Mouse (Mus musculus) left cerebral cortex, adult 11 months (tissue): ENCODE measurements around the gene Krtap1-3.
A peak's percentile ranks its signal among the peaks of the same experiment; 100 is the strongest.
"Not testable (repeated sequence)": the region's sequence is repeated elsewhere in the genome, so short reads cannot be mapped to it uniquely, and the experiment has no call there.

ENCODE experiments used
- DNase-seq: peaks from one replicate; pipeline ENCODE4 v3.0.0; 2022; ENCODE audit warnings: low spot score

The Krtap1-3 gene

DNA sequence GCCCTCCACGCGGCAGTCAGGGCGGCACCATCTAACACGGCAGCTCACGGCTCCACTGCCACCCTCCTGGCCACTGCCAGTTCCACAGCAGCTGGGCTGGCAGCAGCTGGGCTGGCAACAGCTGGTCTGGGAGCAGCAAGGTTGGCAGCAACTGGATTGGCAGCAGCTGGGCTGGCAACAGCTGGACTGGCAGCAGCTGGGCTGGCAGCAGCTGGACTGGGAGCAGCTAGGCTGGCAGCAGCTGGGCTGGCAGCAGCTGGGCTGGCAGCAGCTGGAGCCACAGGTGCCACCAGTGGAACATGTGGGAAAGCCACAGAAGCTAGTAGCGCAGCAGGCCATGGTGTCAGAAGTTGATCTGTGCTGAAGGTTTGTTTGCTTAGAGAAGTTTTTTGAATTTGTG is at the start of gene Krtap1-3:
Krtap1-3 (minus strand) TSS at position 359 of the 400 bp plus-strand sequence.
- no peak for DNase-seq

DNA sequence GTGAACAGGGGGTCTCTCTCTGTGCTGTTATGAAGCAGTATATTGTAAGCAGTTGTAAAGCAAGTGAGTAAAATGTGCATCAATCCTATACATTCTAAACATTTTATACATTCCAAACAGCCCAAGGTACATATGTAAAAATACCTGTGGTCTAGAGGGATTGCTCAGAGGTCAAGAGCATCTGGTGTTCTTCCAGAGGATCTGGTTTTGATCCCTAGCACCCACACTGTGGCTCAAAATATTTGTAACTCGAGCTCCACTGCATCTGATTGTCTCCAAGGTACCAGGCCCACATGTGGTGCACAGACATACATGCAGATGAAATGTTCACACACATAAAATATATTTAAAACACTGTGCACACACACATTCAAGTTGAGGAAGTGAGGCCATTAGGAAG is 49.8 kb upstream of the Krtap1-3 start:
- no peak for DNase-seq

- peak; percentile 26 for DNase-seq
Measured at GRCm38 (mm10) chr11:99637086-99637485, 45.9 kb upstream of the Krtap1-3 start.

GRCm38 (mm10) chr11:99634653-99635134 is 43.6 kb upstream of the Krtap1-3 start, which contains the start of gene Krtap4-2:
Krtap4-2 (minus strand) TSS chr11:99635084.
- no peak for DNase-seq

- DNase-seq, result no peak
Measured at GRCm38 (mm10) chr11:99633293-99633692, 42.2 kb upstream of the Krtap1-3 start.

GRCm38 (mm10) chr11:99630890-99631289 is 39.8 kb upstream of the Krtap1-3 start:
- DNase-seq, result no peak

DNA sequence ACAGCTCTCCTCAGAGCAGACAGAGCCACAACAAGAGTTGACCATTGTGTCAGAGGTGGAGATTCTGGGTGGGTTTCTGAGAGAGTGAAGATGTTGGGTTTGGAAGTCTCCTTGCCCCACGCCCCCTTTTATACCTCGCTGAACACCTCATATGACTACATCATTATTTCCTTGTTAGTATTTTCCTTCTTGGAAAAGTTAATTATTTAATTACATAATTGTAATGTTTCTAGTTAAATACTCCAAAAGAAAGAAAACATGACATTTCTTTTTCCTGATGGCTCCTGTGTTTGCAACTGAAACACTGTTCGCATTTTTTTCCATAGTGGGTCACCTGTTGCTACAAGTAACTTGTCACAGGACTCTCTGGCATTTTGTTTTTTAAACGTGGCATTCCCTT is 37.0 kb upstream of the Krtap1-3 start, which contains the start of gene Krtap4-1:
Krtap4-1 (minus strand) TSS at position 101 of the 400 bp plus-strand sequence.
- DNase-seq, result no peak

DNA sequence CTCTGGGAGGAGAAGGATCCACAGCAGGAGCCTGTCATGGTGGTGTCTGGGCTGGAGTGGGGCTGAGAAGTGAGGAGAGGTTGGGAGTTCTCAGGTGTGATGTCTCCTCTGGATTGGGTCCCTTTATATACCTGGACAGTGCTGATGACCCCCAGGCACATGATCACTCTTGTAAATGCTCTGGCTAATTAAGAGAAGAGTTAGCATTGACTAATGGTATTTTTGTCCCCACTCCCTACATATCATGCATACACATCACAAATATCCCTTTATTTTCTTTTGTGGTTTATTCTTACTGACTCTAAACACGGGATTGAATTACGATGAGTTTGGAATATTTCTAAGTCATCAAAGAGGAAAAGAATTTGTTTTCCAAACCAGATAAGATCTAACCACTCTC is 29.2 kb upstream of the Krtap1-3 start, which contains the start of gene Gm11562:
Gm11562 (minus strand) TSS at position 101 of the 400 bp plus-strand sequence.
- DNase-seq, result no peak

GRCm38 (mm10) chr11:99614796-99615363 is 23.7 kb upstream of the Krtap1-3 start, which contains the start of gene Krtap2-4:
Krtap2-4 (minus strand) TSS chr11:99614846.
- no peak for DNase-seq

DNA sequence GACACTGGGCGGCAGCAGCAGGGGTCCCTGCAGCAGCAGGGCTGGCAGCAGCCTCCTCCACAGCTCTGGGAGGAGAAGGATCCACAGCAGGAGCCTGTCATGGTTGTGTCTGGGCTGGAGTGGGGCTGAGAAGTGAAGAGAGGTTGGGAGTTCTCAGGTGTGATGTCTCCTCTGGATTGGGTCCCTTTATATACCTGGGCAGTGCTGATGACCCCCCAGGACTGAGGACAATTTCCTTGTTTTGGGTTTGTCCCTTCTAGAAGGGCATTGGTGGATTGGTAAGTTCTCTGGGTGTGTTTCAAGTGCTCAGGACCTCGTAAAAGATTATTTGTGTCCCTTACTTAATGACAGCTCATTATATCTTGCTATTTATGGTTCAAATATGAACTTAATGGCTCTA is 18.9 kb upstream of the Krtap1-3 start, which contains the start of gene Gm11937:
Gm11937 (minus strand) TSS at position 101 of the 400 bp plus-strand sequence.
- DNase-seq, result not testable (repeated sequence)

DNA sequence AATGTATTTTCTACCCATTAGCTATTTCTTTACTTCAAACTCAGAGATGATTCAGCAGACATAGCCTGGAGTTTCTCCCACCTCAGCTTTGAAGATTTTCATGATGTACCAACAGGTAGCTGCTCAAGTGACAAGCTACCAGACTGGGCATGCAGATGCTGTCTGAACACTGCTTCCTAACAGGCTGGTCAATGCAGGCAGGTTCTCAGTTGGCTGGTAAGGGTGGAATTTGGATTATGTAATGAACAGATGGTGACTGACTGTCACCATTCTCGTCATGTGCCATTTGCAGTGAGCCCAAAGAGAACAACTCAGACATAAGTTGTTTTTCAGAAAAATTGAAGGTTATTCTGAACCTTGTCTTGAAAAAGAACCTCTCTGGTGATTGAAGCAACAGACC is 18.0 kb upstream of the Krtap1-3 start:
- peak; percentile 15 for DNase-seq

DNA sequence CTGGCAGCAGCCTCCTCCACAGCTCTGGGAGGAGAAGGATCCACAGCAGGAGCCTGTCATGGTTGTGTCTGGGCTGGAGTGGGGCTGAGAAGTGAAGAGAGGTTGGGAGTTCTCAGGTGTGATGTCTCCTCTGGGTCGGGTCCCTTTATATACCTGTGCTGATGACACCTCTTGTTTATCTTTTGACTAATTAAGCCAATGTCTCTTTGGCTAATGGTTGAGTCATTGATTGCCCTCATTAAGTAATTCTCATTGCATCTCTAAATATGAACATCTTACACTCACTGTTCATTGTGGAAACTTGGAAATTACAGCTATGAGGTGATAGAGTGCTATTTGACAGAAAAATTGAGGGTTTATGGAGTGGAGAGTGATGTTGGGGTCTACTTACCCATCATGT is 12.1 kb upstream of the Krtap1-3 start, which contains the start of gene Gm11938:
Gm11938 (minus strand) TSS at position 101 of the 400 bp plus-strand sequence.
- not testable (repeated sequence) for DNase-seq

DNA sequence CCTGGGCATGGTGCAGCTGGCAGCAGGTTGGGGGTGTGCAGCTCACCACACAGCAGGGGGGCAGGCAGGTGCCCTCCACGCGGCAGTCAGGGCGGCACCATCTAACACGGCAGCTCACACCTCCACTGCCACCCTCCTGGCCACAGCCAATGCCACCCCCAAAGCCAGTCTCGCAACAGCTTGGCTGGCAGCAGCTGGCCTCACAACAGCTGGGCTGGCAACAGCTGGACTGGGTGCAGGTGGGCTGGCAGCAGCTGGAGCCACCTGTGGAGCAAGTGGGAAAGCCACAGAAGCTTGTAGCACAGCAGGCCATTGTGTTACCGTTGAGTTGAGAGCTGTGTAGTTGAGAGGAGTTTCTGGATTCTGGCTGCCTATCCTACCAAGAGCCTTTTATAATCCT is 6.6 kb upstream of the Krtap1-3 start, which contains the start of gene Krtap9-3:
Krtap9-3 (minus strand) TSS at position 364 of the 400 bp plus-strand sequence.
- DNase-seq, result not testable (repeated sequence)

DNA sequence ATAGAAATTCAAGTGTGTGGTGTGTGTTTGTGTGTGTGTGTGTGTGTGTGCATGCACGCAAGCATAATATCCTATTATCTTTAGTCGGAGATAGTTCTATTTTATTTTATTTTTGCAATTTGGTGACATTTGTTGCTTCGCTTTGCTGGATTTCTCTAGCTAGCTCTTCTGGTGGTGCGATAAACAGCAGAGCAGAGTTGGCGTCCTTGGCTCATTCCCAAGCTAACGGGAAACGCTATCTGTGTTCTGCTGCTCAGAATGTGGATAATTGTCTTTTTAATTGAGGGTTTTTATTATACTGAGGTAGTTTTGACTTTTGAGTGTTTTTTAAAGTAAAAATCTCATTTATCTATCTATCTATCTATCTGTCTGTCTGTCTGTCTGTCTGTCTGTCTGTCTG is 6.0 kb downstream of the Krtap1-3 start:
- DNase-seq, result no peak

DNA sequence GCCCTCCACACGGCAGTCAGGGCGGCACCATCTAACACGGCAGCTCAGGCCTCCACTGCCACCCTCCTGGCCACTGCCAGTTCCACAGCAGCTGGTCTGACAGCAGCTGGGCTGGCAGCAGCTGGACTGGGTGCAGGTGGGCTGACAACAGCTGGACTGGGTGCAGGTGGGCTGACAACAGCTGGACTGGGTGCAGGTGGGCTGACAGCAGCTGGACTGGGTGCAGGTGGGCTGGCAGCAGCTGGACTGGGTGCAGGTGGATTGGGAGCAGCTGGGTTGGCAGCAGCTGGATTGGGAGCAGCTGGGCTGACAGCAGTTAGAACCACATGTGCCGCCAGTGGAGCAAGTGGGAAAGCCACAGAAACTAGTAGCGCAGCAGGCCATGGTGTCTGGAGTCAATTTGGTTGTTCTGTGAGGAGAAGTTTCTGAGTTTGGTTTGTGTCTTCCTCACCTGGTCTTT is 7.9 kb downstream of the Krtap1-3 start, which contains the start of gene Krtap1-4:
Krtap1-4 (minus strand) TSS at position 410 of the 460 bp plus-strand sequence.
- DNase-seq, result no peak

DNA sequence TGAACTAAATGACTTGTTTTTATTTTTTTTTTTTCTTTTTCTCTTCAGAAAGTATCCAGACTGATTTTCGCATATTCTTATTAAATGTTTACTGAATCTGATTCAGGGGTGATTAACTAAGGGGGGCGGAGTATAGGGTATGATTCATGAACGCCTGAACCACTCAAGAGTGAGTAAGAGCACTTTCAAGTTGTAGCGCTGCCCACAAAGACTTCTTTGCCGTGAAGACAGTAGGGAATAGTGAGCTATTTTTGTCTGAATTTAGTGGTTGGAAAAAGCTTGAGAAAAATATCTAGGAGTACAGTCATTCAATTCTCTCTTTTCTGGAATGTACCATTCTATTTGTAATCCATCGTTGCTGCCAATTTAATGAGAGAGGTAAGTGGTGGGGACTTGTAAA is 9.6 kb downstream of the Krtap1-3 start:
- no peak for DNase-seq

DNA sequence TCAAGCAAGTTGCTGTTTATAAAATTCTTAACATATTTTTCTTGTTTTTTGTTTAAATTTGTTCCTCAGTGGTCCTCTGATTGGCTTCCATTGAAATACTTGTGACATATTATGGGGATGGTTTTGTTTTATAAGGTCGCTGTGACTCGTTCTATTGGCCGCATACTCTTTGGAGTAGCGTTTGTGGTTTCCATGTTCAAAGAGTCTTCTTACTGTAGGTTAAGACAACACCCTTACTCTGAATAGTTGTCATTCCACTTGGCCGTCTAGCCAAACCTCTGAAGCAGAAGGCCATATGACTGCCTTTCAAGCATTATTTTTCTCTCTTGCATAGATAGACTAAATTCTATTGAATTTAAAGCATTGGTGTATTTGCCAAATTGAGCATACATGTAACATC is 10.1 kb downstream of the Krtap1-3 start:
- DNase-seq, result no peak

GRCm38 (mm10) chr11:99580636-99581035 is 10.5 kb downstream of the Krtap1-3 start, which contains the start of gene Krtap1-5:
Krtap1-5 (minus strand) TSS chr11:99581016.
- no peak for DNase-seq

DNA sequence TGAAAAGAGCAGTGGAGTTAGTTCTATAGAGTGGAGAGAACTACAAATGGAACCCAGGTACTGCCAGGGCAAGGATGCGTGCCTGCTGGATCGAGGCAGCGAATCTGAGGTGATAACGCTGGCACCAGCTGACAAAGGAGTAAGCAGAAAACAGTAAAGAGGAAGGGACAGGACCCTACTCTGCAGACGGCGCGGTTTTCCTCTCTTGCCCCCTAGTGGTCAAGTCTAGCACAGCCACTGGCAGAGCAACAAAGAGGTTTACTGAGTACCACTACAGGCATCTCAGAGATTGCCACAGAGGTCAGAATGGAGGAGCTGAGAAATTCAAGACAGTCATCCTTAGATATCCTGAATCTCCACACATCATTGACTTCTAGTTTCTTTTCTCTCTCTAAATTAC is 17.0 kb downstream of the Krtap1-3 start:
- no peak for DNase-seq

DNA sequence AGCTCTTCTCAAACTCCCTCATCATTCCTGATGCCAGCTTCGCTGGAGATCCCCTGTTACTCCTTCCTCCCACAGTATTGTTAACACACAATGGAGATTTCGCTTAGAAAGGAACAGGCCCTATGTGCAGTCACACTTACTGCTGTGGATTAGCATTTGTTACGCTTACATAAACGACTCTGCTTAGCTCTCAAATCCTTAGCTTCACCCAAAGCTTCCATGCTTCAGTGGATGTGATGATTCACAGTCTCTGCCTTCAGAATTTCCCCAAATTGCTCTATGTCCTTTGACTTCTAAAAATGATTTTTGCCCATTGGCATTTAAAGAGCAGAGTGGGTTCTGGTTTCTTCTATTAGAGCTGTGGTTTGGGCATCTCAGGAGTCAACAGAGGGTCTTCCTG is 18.0 kb downstream of the Krtap1-3 start:
- DNase-seq, result no peak

DNA sequence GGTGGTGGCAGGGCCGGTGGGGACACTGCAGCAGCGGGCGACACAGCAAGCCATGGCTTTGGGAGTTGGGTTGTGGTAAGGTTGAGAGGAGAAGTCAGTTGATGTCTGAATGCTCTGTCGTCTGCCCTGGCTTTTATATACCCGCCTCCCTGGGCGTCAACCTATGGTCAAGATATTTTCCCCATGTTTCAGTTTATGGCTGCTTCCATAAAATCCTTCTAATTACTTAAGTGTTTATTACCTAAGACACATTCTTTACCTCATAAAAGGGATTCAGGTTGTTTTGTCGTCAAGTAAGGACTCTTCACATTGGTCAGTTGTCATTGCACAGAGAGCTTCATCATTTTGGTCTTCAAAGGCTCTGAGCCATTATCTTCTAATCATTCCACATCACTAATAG is 24.6 kb downstream of the Krtap1-3 start, which contains the start of gene Krtap3-1:
Krtap3-1 (minus strand) TSS at position 101 of the 400 bp plus-strand sequence.
- no peak for DNase-seq

GRCm38 (mm10) chr11:99562580-99562979 is 28.6 kb downstream of the Krtap1-3 start:
- DNase-seq, result no peak

DNA sequence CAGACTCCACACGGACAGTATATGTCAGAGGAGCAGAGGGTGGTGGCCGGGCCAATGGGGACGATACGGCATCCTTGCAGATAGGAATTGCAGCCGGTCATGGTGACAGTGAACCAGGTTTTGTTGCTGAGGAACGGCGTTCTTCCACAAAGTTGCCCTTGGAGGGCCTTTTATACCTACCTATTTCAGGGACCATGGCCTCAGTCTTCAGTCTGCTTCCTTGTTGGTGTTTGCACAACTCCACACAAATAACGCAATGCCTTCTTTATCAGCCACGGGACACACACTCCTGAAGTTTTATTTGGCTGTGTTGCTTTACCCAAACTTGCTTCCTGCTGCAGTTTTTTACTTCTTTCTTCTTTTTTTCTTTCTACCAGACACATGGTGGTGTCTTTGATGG is 31.8 kb downstream of the Krtap1-3 start, which contains the start of gene Gm11939:
Gm11939 (minus strand) TSS at position 101 of the 400 bp plus-strand sequence.
- no peak for DNase-seq
